Mouse (Mus musculus) liver, embryonic 14.5 days (tissue): ENCODE data around the gene Nuak1. TPM values are rescaled to one million over a fixed set of nuclear protein-coding genes. Genes with fewer than 3 reads are reported as not detected.

Source experiments
- ATAC-seq: fragments of 200-750 bp; cut with Nextera tagmentation; 2 replicates; pipeline ENCODE4 v1.8.0; 2017; ENCODE audit warnings: moderate number of reproducible peaks, mild to moderate bottlenecking, moderate library complexity; ENCODE audit not compliant: insufficient read depth
- DNase-seq, 3 experiments: peaks; one replicate each; pipeline ENCODE4 v3.0.0-alpha.2; 2012 to 2013; ENCODE audit warnings: low read depth in 3 of 3, low spot score in 3 of 3
- H3K27ac ChIP-seq: fragments of 300-500 bp; sonication (generic); 2 replicates; pipeline ENCODE4 v1.5.1; 2014; ENCODE audit warnings: moderate library complexity, mild to moderate bottlenecking, control low read depth, inconsistent platforms
- H3K27me3 ChIP-seq: fragments of 300-500 bp; sonication (generic); 2 replicates; pipeline ENCODE4 v1.6.1; 2014; ENCODE audit warnings: mild to moderate bottlenecking, low read length, moderate library complexity; ENCODE audit not compliant: control insufficient read depth, insufficient read depth
- H3K36me3 ChIP-seq: fragments of 300-500 bp; sonication (generic); replicated peaks from 2 replicates; pipeline ENCODE4 v1.6.1; 2014; ENCODE audit warnings: low read depth; ENCODE audit not compliant: control insufficient read depth, insufficient read depth
- H3K4me1 ChIP-seq, 2 experiments: fragments of 200-500 bp in 1 of 2; fragments of 300-500 bp in 1 of 2; sonication (generic) in 1 of 2; replicated peaks; 2 replicates each; pipeline ENCODE4 v1.6.1; 2012 to 2014; ENCODE audit warnings: antibody characterized with exemption in 1 of 2, inconsistent platforms in 1 of 2, low read length in 1 of 2; ENCODE audit not compliant: control insufficient read depth in 2 of 2, insufficient read depth in 2 of 2
- H3K4me2 ChIP-seq: fragments of 300-500 bp; sonication (generic); 2 replicates; pipeline ENCODE4 v1.6.1; 2014; ENCODE audit warnings: low read depth, mild to moderate bottlenecking, control low read depth, moderate library complexity
- H3K4me3 ChIP-seq, 2 experiments: fragments of 200-500 bp in 1 of 2; fragments of 300-500 bp in 1 of 2; sonication (generic) in 1 of 2; 2 replicates each; pipeline ENCODE4 v1.5.1; 2012 to 2014; ENCODE audit warnings: low read depth in 2 of 2, low read length in 2 of 2, mild to moderate bottlenecking in 2 of 2, control low read depth in 1 of 2, inconsistent platforms in 1 of 2, moderate library complexity in 1 of 2; ENCODE audit not compliant: insufficient read depth in 1 of 2
- H3K9ac ChIP-seq: fragments of 300-500 bp; sonication (generic); replicated peaks from 2 replicates; pipeline ENCODE4 v1.6.1; 2014; ENCODE audit warnings: mild to moderate bottlenecking, control low read depth, moderate library complexity
- H3K9me3 ChIP-seq: fragments of 300-500 bp; sonication (generic); 2 replicates; pipeline ENCODE4 v1.6.1; 2016; ENCODE audit warnings: low read length, mixed read lengths; ENCODE audit not compliant: control insufficient read depth
- CTCF ChIP-seq: IDR thresholded peaks from 2 replicates; pipeline ENCODE4 v1.5.1; 2016; ENCODE audit warnings: antibody characterized with exemption, low read depth, control low read depth
- EP300 ChIP-seq: IDR thresholded peaks from 2 replicates; pipeline ENCODE4 v1.6.1; 2016; ENCODE audit warnings: antibody characterized with exemption, low read depth
- WGBS: fragments of 180-500 bp; shearing (Covaris S2); extraction: QIAGEN DNeasy Blood & Tissue Kit; methylation state at CpG from one replicate; pipeline ENCODE4 v1.1.7; 2014; ENCODE audit not compliant: insufficient replicate concordance; 5-methylcytosine and 5-hydroxymethylcytosine counted together
- polyA plus RNA-seq, 2 experiments: library from polyadenylated mRNA; depleted of rRNA in 1 of 2; stranded (reverse) in 1 of 2; unstranded in 1 of 2; fragments of >200 nt; fragmentation: Nextera tagmentation in 1 of 2; extraction: Ambion mirVana in 1 of 2; gene quantifications; 2 replicates each; pipeline versions ENCODE4 v1.2.1 to v1.2.3; 2012 to 2014

Gene Nuak1
- polyA plus RNA-seq, 2 experiments, result 0.03 to 0.42 TPM

DNA sequence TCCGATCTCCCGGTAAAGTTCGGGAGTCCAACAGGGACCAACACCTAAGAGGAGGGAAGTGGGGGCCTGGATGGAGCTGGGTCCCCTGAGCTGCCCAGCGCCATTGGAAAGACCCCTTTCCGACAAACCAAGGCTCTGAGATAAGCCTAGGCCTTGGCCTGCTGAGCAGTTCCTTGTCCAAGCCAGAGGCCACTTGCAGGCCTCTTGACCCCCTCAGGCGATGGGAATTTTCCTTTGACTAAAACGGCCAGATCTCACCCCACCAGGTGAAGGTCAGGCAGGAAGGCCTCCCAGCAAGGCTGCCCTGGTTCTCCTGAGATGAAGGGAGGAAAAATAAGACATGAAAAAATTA lies 1.0 kb upstream of the Nuak1 start:
- Histone ChIP-seq H3K27me3 (peaks cover 41% of the 10 kb centered on the region), H3K4me1 (0 out of 4 replicates have a peak, but pooled peaks cover 0 to 4% of the 10 kb centered on the region in 2 experiments), H3K9me3 (no peaks in the 10 kb centered on the region), H3K4me3 (peak overlapping the region; percentile 53 to 58), H3K27ac (no peak overlapping the region), H3K4me2 (peak overlapping the region; percentile 62), H3K36me3 (no peaks in the 10 kb centered on the region), H3K9ac (peak overlapping the region; percentile 52; the same call in 1 of the 2 replicates)
- no peak for TF ChIP-seq EP300
- no peak for TF ChIP-seq CTCF
- WGBS, result 5% methylated on average over 7 of the region's 7 CpGs
- ATAC-seq (no peak), DNase-seq (no peak)

DNA sequence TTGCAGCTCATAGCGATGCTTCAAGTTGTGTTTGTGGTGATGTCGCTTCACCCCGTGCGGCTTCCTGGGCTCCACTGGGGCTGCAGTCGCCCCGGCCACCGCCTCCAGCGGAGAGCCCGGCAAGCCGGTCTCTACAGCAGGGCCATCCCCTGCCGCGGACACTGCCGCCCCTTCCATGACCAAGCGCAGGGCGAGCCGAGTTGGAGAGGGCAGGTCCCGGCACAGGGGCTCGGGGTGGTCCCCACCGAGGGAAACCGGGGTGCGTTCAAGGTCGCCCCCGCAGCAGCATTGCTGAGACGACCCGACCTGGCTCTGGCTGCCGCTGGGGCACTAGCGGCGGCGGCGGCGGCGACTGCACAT lies 236 bp downstream of the Nuak1 start:
- no peak for DNase-seq
- TF ChIP-seq CTCF, result no peak
- TF ChIP-seq EP300, result no peak
- H3K4me2 ChIP-seq, result peak overlapping the region; percentile 62
- H3K9ac ChIP-seq, result no peak overlapping the region
- H3K27me3 ChIP-seq, result peaks cover 41% of the 10 kb centered on the region
- no peaks in the 10 kb centered on the region for H3K9me3 ChIP-seq
- no peak overlapping the region for H3K27ac ChIP-seq
- WGBS, result 1% methylated on average over 32 of the region's 32 CpGs
- ATAC-seq, result peak; percentile 13
- H3K36me3 ChIP-seq, result no peaks in the 10 kb centered on the region
- peak overlapping the region; percentile 40 to 53 for H3K4me3 ChIP-seq
- H3K4me1 ChIP-seq, result 0 out of 4 replicates have a peak, but pooled peaks cover 0 to 4% of the 10 kb centered on the region in 2 experiments

DNA sequence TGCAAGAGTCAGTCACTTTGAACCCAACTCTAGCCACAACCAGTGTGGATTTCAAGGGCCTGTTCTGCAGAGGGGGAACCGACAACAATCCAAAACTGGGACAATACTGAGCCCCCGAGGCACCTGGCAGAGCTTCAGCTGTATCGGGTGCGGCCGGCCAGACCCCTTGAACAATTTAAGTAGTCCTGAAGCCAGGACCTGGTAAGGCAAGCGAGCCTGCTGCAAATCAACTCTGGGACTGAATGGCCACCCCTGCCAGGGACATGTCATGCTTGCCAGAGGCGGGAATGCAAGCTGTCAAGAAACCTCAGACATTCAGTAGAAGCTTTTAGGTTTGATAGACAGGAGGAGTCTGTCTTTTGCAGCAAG lies 1.2 kb downstream of the Nuak1 start:
- H3K27me3 ChIP-seq, result peaks cover 41% of the 10 kb centered on the region
- H3K4me2 ChIP-seq, result no peak overlapping the region
- no peak for TF ChIP-seq CTCF
- TF ChIP-seq EP300, result no peak
- WGBS, result 39% methylated on average over 7 of the region's 7 CpGs
- ATAC-seq (no peak), DNase-seq (no peak)
- H3K9ac ChIP-seq, result no peak overlapping the region
- H3K4me3 ChIP-seq, result 0 out of 4 replicates have a peak overlapping the region, but pooled peaks of 1 of the 2 experiments have one; percentile 4
- 0 out of 4 replicates have a peak, but pooled peaks cover 0 to 4% of the 10 kb centered on the region in 2 experiments for H3K4me1 ChIP-seq
- H3K36me3 ChIP-seq, result no peaks in the 10 kb centered on the region
- no peak overlapping the region for H3K27ac ChIP-seq
- H3K9me3 ChIP-seq, result no peaks in the 10 kb centered on the region

DNA sequence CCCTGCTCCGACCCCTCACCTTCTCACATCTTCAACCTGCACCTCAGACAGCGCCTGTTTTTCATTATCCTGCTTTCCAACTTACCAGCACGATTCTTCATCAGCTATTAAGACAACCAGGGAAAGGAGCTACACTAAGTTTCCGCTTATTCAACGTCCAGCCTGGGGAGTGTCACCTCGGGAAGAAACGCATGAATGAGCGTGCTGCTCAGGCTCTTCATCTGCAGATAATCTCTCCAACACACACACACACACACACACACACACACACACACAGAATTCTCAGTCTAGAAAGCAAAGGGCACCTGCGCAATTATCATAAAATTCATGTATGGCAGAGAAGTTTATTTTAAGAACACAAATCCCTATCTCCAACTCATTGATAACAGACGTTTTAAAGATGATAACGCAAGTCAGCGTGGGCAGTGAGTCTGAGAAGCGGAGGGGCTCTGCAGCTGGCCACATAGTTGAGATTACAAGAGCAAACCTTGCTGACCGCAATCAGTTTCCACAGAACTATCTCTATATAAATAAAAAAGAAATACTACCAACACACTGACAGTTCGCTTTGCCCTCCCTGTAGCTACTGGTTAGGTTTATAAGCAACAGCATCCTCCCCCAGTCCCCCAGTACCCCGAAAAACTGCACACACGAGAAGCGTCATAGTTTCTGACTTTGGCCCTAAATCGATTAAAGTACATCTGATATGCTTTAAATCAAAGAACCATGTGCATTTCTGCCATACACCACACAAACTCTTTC lies 1.8 kb downstream of the Nuak1 start:
- no peaks in the 10 kb centered on the region for H3K36me3 ChIP-seq
- H3K9me3 ChIP-seq, result no peaks in the 10 kb centered on the region
- H3K4me2 ChIP-seq, result no peak overlapping the region
- WGBS, result 36% methylated on average over 19 of the region's 19 CpGs
- H3K4me1 ChIP-seq, result 0 out of 4 replicates have a peak, but pooled peaks cover 0 to 4% of the 10 kb centered on the region in 2 experiments
- ATAC-seq, result no peak
- no peak overlapping the region for H3K27ac ChIP-seq
- TF ChIP-seq EP300, result no peak
- no peak for TF ChIP-seq CTCF
- peaks cover 41% of the 10 kb centered on the region for H3K27me3 ChIP-seq
- H3K9ac ChIP-seq, result no peak overlapping the region
- no peak overlapping the region for H3K4me3 ChIP-seq
- DNase-seq, result no peak

DNA sequence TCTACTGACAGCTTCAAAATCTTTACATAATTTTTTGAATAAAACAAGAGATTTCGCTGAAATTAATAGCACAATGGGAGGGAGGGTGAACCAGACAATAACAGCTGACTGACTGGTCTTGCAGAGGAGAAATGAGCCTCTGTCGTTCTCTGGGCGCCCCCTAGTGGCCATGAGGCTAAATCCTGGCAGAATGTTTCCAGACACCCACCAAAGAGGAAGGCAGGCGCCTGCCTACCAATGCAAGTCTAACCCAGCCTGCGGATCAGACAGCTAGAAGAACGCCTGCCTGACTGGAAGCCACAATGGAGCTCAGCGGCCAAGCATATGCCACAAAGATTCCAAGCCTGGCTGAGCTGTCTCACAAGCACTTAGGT lies 2.4 kb downstream of the Nuak1 start:
- no peak for ATAC-seq
- WGBS, result 2% methylated on average over 7 of the region's 7 CpGs
- no peak overlapping the region for H3K27ac ChIP-seq
- H3K9me3 ChIP-seq, result no peaks in the 10 kb centered on the region
- H3K9ac ChIP-seq, result no peak overlapping the region
- H3K4me2 ChIP-seq, result no peak overlapping the region
- no peak overlapping the region for H3K4me3 ChIP-seq
- TF ChIP-seq CTCF, result peak; percentile 88
- TF ChIP-seq EP300, result no peak
- H3K4me1 ChIP-seq, result 0 out of 4 replicates have a peak, but pooled peaks cover 0 to 4% of the 10 kb centered on the region in 2 experiments
- DNase-seq, result peak; percentile 44 to 55 (median 53)
- H3K36me3 ChIP-seq, result no peaks in the 10 kb centered on the region
- H3K27me3 ChIP-seq, result peaks cover 41% of the 10 kb centered on the region
